Mouse (Mus musculus): ENCODE data around the gene Gm20075. TPM values are rescaled to one million over a fixed set of nuclear protein-coding genes. Genes with fewer than 3 reads are reported as not detected.

The Gm20075 gene
- polyA plus RNA-seq, 1 experiment from 2014 or later = 20.8 TPM

Other genes with a start within 250 kb of the Gm20075 start
- 24.3 and 25.3 TPM in 2 replicates for gene Iqgap2, start 189.5 kb downstream of the Gm20075 start, polyA plus RNA-seq (2014; fragmentation: Nextera tagmentation; extraction: Ambion mirVana)
- not detected in 2 replicates for gene Gm17190, start 678 bp upstream of the Gm20075 start, polyA plus RNA-seq (2014; fragmentation: Nextera tagmentation; extraction: Ambion mirVana)
- 2.7 and 4.0 TPM in 2 replicates for gene Sv2c, start 51.2 kb upstream of the Gm20075 start, polyA plus RNA-seq (2014; fragmentation: Nextera tagmentation; extraction: Ambion mirVana)